Mouse (Mus musculus) embryonic fibroblast, embryonic 13.5 days (primary cell): ENCODE measurements at regions not wholly inside any gene's neighbourhood (a gene's known extent, or its start where the extent isn't known, plus 50 kb on each side); places are given as distances from the start of the nearest gene placed in this dataset.

Experiments
- CTCF ChIP-seq: IDR thresholded peaks from 2 replicates; pipeline ENCODE4 v1.5.1; 2011; ENCODE audit warnings: mild to moderate bottlenecking, control low read depth, low read length, moderate library complexity, borderline replicate concordance; ENCODE audit not compliant: insufficient read depth
- POLR2A ChIP-seq: IDR thresholded peaks from 2 replicates; pipeline ENCODE4 v1.6.1; 2011; ENCODE audit warnings: low read depth, mild to moderate bottlenecking, control low read depth, low read length, moderate library complexity

- no peak for TF ChIP-seq POLR2A
- no peak for TF ChIP-seq CTCF
These were observed 78.8 kb upstream of the Pkdcc start for GRCm38 (mm10) chr17:83136267-83136666.
